Mouse (Mus musculus) stomach, embryonic 14.5 days (tissue): ENCODE measurements around the gene Gm49405. TPM values are rescaled to one million over a fixed set of nuclear protein-coding genes. Genes with fewer than 3 reads are reported as not detected.

Experiments
- ATAC-seq: fragments of 200-750 bp; cut with Nextera tagmentation; 2 replicates; pipeline ENCODE4 v1.8.0; 2017; ENCODE audit warnings: low read depth, moderate TSS enrichment; ENCODE audit not compliant: insufficient number of reproducible peaks, insufficient read depth, low FRiP score
- H3K27ac ChIP-seq: fragments of 300-500 bp; sonication (generic); 2 replicates; pipeline ENCODE4 v1.5.1; 2014; ENCODE audit warnings: mild to moderate bottlenecking, low read length, moderate library complexity, mixed read lengths
- H3K27me3 ChIP-seq: fragments of 300-500 bp; sonication (generic); 2 replicates; pipeline ENCODE4 v1.6.1; 2014; ENCODE audit warnings: low read length, control low read depth, mixed read lengths; ENCODE audit not compliant: control insufficient read depth, insufficient read depth
- H3K36me3 ChIP-seq: fragments of 300-500 bp; sonication (generic); 2 replicates; pipeline ENCODE4 v1.6.1; 2014; ENCODE audit warnings: mild to moderate bottlenecking, control low read depth, low read length, moderate library complexity, mixed read lengths; ENCODE audit not compliant: control insufficient read depth, insufficient read depth
- H3K4me1 ChIP-seq: fragments of 300-500 bp; sonication (generic); 2 replicates; pipeline ENCODE4 v1.6.1; 2014; ENCODE audit warnings: low read length, control low read depth, mixed read lengths; ENCODE audit not compliant: control insufficient read depth, insufficient read depth
- H3K4me2 ChIP-seq: fragments of 300-500 bp; sonication (generic); replicated peaks from 2 replicates; pipeline ENCODE4 v1.6.1; 2014; ENCODE audit warnings: low read depth, low read length, control low read depth
- H3K4me3 ChIP-seq: fragments of 300-500 bp; sonication (generic); 2 replicates; pipeline ENCODE4 v1.5.1; 2014; ENCODE audit warnings: low read depth, low read length, control low read depth
- H3K9ac ChIP-seq: fragments of 300-500 bp; sonication (generic); replicated peaks from 2 replicates; pipeline ENCODE4 v1.6.1; 2014; ENCODE audit warnings: low read depth, mild to moderate bottlenecking, control low read depth, low read length, moderate library complexity, mixed read lengths
- H3K9me3 ChIP-seq: fragments of 300-500 bp; sonication (generic); 2 replicates; pipeline ENCODE4 v1.6.1; 2016; ENCODE audit warnings: low read depth, low read length, control low read depth; ENCODE audit not compliant: control insufficient read depth
- WGBS: fragments of 180-500 bp; shearing (Covaris S2); extraction: QIAGEN DNeasy Blood & Tissue Kit; methylation state at CpG from one replicate; pipeline ENCODE4 v1.1.7; 2014; 5-methylcytosine and 5-hydroxymethylcytosine counted together
- polyA plus RNA-seq: library from polyadenylated mRNA; unstranded; fragments of >200 nt; fragmentation: Nextera tagmentation; extraction: Ambion mirVana; gene quantifications from 2 replicates; pipeline ENCODE4 v1.2.1, GENCODE M21; 2014

Gene Gm49405
- polyA plus RNA-seq, 1 experiment from 2014 or later: 3.3 TPM

- 85% methylated on average over 5 of the region's 5 CpGs for WGBS
- no peaks in the 10 kb centered on the region for H3K36me3 ChIP-seq
- H3K4me2 ChIP-seq: no peak overlapping the region
- H3K27ac ChIP-seq: no peak overlapping the region
- H3K4me1 ChIP-seq: no peaks in the 10 kb centered on the region
- no peak for ATAC-seq
- no peak overlapping the region for H3K4me3 ChIP-seq
- no peak overlapping the region for H3K9ac ChIP-seq
- no peaks in the 10 kb centered on the region for H3K9me3 ChIP-seq
- no peaks in the 10 kb centered on the region for H3K27me3 ChIP-seq
These were observed 52.1 kb downstream of the Gm49405 start for GRCm38 (mm10) chr19:4052516-4053030.

GRCm38 (mm10) chr19:4054613-4055012 is 54.2 kb downstream of the Gm49405 start:
- Histone ChIP-seq H3K4me2 (no peak overlapping the region), H3K9me3 (no peaks in the 10 kb centered on the region), H3K9ac (no peak overlapping the region), H3K27me3 (no peaks in the 10 kb centered on the region), H3K27ac (no peak overlapping the region), H3K36me3 (no peaks in the 10 kb centered on the region), H3K4me1 (0 out of 2 replicates have a peak, but pooled peaks cover 4% of the 10 kb centered on the region), H3K4me3 (no peak overlapping the region)
- 87% methylated on average over 5 of the region's 5 CpGs for WGBS
- ATAC-seq: no peak

Other genes with a start within 250 kb of the Gm49405 start
- gene Kmt5b, start 233.2 kb upstream of the Gm49405 start, polyA plus RNA-seq: 40.3 and 41.5 TPM in 2 replicates
- gene Chka, start 148.9 kb upstream of the Gm49405 start, polyA plus RNA-seq: 59.8 and 60.8 TPM in 2 replicates
- gene Tcirg1, start 93.5 kb upstream of the Gm49405 start, polyA plus RNA-seq: 28.4 and 30.9 TPM in 2 replicates
- gene Ndufs8, start 87.9 kb upstream of the Gm49405 start, polyA plus RNA-seq: 320 and 361 TPM in 2 replicates
- gene Aldh3b1, start 70.8 kb upstream of the Gm49405 start, polyA plus RNA-seq: 1.2 and 2.4 TPM in 2 replicates
- 13.1 and 15.4 TPM in 2 replicates for gene Unc93b1, start 65.4 kb upstream of the Gm49405 start, polyA plus RNA-seq
- 0.09 TPM in 1 of 2 replicates, not detected in the other for gene Aldh3b3, start 42.0 kb upstream of the Gm49405 start, polyA plus RNA-seq
- gene Aldh3b2, start 28.3 kb upstream of the Gm49405 start, polyA plus RNA-seq: 11.7 and 14.4 TPM in 2 replicates
- gene Acy3, start 14.1 kb upstream of the Gm49405 start, polyA plus RNA-seq: 7.8 and 8.8 TPM in 2 replicates
- not detected in 2 replicates for gene Tbx10, start 7.9 kb upstream of the Gm49405 start, polyA plus RNA-seq
- 30.9 and 42.2 TPM in 2 replicates for gene Nudt8, start within 50 bp of the Gm49405 start, polyA plus RNA-seq
- gene Doc2g, start 2.7 kb downstream of the Gm49405 start, polyA plus RNA-seq: 4.5 TPM in 2 replicates
- gene Ndufv1, start 12.2 kb downstream of the Gm49405 start, polyA plus RNA-seq: 195 and 205 TPM in 2 replicates
- gene Gstp1, start 37.4 kb downstream of the Gm49405 start, polyA plus RNA-seq: 635 and 672 TPM in 2 replicates
- 10.4 and 18.0 TPM in 2 replicates for gene Gstp2, start 45.4 kb downstream of the Gm49405 start, polyA plus RNA-seq
- gene Gstp3, start 58.9 kb downstream of the Gm49405 start, polyA plus RNA-seq: not detected in 2 replicates
- not detected in 2 replicates for gene Cabp2, start 81.0 kb downstream of the Gm49405 start, polyA plus RNA-seq
- gene Cdk2ap2, start 96.6 kb downstream of the Gm49405 start, polyA plus RNA-seq: 74.1 and 91.0 TPM in 2 replicates
- 9.2 and 10.8 TPM in 2 replicates for gene Pitpnm1, start 99.4 kb downstream of the Gm49405 start, polyA plus RNA-seq
- gene Aip, start 125.2 kb downstream of the Gm49405 start, polyA plus RNA-seq: 95.3 and 101 TPM in 2 replicates
- not detected in 2 replicates for gene Gpr152, start 139.2 kb downstream of the Gm49405 start, polyA plus RNA-seq
- gene Cabp4, start 143.4 kb downstream of the Gm49405 start, polyA plus RNA-seq: not detected in 2 replicates
- 149 and 152 TPM in 2 replicates for gene Coro1b, start 148.0 kb downstream of the Gm49405 start, polyA plus RNA-seq
- gene Ptprcap, start 153.0 kb downstream of the Gm49405 start, polyA plus RNA-seq: 1.9 and 2.6 TPM in 2 replicates
- gene Rps6kb2, start 162.7 kb downstream of the Gm49405 start, polyA plus RNA-seq: 35.8 and 38.9 TPM in 2 replicates
- 0.90 and 1.3 TPM in 2 replicates for gene Carns1, start 174.9 kb downstream of the Gm49405 start, polyA plus RNA-seq
- 1.5 and 2.5 TPM in 2 replicates for gene Tbc1d10c, start 190.7 kb downstream of the Gm49405 start, polyA plus RNA-seq
- 759 and 780 TPM in 2 replicates for gene Ppp1ca, start 191.4 kb downstream of the Gm49405 start, polyA plus RNA-seq
- 33.3 and 33.5 TPM in 2 replicates for gene Rad9a, start 201.0 kb downstream of the Gm49405 start, polyA plus RNA-seq
- gene Clcf1, start 213.6 kb downstream of the Gm49405 start, polyA plus RNA-seq: 7.3 and 8.3 TPM in 2 replicates
- not detected in 2 replicates for gene AC109138.7, start 213.7 kb downstream of the Gm49405 start, polyA plus RNA-seq
- 25.5 and 26.3 TPM in 2 replicates for gene Pold4, start 231.3 kb downstream of the Gm49405 start, polyA plus RNA-seq